Mouse (Mus musculus) urinary bladder, postnatal 10 days (tissue): ENCODE data around the gene Tmem106a.
"Not testable (repeated sequence)": the region's sequence is repeated elsewhere in the genome, so short reads cannot be mapped to it uniquely, and the experiment has no call there.

Source experiments
- DNase-seq: peaks from one replicate; pipeline ENCODE4 v3.0.0; 2022; ENCODE audit warnings: low spot score

Gene Tmem106a

DNA sequence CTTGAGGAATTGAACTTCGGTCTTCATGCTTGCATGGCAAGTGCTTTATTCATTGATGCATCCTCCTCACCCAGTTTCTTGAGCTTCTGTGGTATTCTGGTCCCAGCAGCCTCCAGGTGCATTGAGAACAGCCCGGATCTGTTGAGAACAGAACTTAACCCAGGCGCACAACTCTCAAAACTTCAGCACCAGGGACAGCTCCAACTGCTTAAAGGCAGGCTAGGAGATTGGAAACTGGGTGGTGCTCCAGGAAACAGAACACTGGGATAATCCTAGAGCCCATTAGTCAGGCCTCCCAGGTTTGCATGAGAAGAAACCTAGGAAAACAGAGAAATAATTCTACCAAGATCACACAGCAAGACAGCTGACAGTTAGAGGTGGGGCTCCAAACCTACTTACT lies 20.4 kb downstream of the Tmem106a start:
- no peak for DNase-seq

DNA sequence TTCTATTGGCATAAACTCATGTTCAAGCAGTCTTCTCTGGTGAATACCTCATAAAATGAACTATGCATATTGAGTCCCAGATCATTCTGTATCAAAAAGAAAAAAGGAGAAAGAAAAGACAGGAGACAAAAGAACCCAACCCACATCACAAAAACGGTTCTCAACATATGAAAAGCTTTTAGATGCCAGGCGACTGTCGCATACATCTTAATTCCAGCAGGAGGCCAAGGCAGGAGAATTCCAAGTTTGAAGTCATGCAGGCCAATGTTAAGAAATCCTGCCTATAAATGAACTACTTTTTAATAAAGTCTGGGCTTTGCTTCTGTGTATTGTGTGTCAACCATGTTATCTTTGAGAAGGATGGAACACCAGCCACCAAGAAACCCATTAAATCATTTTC lies 22.1 kb downstream of the Tmem106a start:
- DNase-seq: no peak

DNA sequence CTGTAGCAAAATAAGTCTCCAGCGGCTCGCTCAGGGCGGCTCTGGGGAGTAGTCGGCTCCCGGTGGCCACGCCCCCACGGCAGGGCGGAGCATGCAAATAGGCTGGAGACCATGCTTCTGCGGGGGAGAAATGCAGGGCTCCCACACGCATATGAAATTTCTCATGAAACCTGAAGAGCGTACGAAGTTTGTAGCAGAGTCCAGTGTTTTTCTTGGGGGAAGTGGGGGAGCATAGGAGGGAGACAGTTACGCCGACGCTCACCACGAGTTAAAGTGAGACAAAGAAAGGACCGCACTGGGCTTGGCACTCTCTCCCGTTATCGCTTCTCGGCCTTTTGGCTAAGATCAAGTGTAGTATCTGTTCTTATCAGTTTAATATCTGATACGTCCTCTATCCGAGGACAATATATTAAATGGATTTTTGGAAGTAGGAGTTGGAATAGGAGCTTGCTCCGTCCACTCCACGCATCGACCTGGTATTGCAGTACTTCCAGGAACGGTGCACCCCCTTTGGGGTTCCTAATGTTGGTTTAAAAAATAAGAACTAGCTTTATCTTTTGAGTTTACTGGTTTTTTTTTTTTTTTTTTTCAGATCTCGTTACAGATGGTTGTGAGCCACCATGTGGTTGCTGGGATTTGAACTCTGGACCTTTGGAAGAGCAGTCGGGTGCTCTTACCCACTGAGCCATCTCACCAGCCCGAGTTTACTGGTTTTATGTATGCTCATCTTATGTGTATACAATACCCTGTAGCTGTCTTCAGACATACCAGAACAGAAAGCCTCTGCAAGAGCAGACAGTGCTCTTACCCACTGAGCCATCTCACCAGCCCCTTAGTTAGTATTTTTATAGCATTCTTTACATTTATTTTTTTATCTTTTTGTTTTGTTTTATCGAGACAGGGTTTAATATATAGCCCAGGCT lies 22.8 kb downstream of the Tmem106a start:
- not testable (repeated sequence) for DNase-seq

DNA sequence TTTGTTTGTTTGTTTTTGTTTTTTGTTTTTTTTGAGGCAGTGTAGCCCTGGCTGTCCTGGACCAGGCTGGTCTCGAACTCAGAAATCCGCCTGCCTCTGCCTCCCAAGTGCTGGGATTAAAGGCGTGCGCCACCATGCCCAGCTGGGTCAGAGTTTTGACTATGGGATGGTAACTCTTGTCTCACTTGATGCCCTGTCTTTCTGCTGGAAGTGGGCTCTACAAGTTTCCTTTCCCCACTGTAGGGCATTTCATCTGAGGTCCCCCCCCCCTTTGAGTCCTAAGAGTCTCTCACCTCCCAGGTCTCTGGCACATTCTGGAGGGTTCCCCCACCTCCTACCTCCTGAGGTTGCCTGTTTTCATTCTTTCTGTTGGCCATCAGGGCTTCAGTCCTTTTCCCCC lies 25.1 kb downstream of the Tmem106a start:
- not testable (repeated sequence) for DNase-seq

DNA sequence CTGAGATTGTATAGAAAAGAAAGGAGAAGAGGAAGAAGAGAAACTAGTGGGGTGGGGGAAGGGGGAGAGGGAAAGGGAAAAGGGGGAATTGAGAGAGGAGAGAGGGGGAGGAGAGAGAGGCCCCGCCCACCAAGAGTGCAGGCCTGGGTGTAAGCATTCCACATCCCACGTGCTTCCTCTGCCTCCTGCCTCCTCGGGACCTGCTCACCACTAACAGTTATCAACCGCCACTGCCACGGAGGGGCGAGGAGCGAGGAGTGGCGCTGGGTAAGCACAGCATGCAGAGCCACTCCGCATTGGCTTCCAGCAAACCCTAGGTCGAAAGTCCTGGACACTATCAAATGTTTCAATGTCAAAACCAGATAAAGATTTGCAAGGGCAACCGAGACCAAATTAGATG lies 28.4 kb downstream of the Tmem106a start:
- DNase-seq: no peak

GRCm38 (mm10) chr11:101613596-101613995 lies 31.6 kb downstream of the Tmem106a start:
- DNase-seq: no peak

DNA sequence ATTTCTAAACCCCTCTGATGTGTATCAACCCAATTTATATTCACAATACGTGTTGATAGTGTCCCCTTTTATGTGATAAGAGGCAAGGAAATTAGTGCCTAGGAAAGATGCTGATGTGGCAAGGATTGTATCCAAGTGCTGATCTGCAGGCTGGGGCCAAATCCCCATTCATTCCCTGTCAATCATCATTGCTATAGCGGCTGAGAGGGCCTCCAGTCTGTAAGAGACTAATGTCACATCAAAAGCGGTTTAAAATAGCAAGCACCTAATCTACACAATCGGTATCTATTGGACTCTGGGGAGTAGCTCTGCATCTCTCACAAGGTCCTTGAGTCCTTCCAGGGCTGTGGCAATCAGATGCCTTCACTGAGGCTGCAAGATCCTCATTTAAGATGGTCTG lies 32.1 kb downstream of the Tmem106a start:
- no peak for DNase-seq

- no peak for DNase-seq
Observed at GRCm38 (mm10) chr11:101615380-101615779, 33.3 kb downstream of the Tmem106a start.

DNA sequence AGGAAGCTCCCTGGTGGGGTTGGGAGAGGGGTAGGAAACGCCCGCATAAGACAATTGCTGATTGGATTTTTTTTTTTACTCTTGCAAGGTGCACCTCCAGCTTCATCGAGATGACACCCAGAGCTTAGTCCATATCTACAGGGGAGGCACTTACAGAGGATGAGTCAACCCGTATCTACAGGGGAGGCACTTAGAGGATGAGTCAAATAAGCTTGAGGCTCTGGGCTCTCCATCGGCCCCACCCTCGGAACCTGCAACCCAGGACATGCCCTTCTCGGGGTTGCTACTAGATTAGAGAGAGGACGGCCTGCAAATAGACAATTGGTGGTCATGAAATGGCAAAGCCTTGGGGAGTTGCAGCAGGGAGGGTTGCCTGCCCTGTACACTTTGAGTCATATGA lies 34.1 kb downstream of the Tmem106a start:
- no peak for DNase-seq

DNA sequence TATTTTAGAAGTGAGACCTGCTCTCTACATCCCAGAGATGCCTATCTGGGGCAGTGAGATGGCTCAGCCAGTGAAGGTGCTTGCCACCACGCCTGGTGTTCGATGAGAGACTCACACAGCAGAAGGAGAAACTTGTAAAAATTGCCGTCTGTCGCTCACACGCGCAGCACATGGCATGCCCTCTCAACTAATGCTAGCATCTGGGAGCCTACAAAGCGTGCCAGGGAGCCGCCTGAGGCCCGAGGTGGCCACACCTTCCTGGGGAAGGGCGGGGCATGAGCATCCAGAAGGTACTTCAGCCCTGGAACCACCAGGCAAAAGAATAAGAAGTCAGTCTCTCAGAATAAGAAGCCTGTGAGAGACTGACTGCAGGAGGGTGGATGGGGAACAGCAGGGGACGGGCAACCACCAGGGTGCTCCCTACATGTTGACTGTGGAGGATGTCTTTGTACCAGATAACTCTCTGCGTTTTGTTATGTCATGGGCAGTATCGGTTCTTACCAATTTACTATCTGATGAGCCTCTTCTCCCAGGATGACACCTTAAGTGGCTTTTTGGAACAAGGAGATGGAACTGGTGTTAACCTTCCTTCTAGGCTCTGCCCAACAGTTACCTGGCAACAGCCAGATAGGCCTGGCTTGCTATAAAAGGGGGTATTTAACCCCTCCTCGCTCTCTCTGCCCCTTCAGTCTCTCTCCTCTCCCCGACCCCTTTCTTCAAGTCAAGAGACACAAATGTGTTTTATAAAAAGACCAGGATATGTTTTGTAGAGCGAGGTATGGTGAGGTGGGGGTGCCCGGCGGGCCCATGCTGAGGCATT lies 35.1 kb downstream of the Tmem106a start:
- no peak for DNase-seq

DNA sequence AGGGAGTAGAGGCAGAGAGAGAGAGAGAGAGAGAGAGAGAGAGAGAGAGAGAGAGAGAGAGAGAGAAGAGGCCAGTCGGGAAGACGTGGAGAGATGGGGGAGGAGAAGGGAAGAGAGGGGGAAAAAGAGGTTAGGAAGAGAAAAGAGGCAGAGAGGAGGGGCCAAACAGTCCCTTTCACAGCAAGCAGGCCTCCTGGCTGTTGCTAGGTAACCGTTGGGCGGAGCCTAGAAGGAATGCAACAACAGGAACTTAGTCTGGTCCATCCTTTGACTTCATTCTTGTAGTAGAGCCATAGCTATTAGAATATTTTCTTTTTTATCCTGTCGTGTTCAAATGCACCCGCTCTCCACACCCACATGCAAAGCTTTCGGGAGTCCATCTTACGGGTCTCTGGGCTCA lies 35.8 kb downstream of the Tmem106a start:
- no peak for DNase-seq

DNA sequence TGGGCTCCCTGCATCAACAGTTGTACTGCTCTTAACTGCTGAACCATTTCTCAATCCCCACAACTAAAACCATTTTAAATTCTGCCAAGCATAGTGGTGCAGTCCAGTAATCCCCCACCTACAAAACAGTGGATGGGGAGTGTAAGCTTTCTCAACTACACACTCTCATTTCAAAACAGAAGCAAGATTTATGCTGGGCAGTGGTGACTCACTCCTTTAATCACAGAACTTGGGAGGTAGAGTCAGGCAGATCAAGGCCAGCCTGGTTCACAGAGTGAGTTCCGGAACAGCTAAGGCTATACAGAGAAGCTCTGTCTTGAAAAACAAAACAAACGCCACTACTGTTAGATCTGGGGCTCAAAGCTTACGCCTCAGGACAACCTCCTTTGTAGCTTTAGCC lies 36.6 kb downstream of the Tmem106a start:
- no peak for DNase-seq

DNA sequence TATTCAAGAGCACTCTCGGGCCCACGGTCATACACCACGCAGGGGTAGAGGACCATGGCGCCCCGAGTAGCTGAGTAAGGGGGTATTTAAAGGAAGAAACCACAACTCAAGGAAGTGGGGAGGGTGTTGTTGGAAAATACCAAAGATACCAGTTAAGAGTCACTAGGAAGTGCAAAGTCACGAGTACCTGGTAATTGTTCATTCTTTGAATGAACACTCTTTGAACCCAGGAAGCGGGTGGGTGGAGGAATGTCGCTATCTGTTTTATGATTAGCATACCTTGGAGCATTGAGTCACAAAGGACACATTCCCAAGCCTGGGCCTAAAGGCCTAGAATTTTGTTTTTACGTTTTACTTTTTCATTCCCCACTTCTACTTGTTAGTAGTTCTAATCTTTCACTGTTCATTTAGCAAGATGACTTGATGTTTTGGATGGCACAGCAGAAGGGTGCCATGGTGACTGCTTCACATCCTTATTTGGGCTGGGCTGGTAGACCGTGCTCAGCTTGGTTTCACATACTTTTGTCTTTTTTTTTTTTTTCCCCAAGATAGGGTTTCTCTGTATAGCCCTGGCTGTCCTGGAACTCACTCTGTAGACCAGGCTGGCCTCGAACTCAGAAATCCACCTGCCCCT lies 38.1 kb downstream of the Tmem106a start:
- DNase-seq: not testable (repeated sequence)

DNA sequence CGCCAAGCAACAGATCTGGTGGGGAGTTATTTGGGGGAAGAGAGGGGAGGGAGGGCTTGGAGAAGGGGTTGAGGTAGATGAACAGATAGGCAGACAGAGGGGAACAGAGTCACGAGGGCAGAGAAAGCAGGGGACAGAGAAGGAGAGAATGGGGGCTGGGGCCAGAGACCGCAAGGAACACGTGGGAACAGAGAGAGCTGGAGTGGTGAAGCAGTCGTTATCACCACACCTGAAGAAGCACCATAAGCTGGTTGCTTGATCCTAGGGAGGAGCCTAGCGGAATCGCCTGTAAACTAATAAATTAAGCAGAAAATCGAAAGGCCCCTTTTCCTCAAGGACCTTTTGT lies 44.6 kb downstream of the Tmem106a start:
- no peak for DNase-seq

- DNase-seq: peak; percentile 34
Observed at GRCm38 (mm10) chr11:101626995-101627856, 45.2 kb downstream of the Tmem106a start, which contains the start of gene Rdm1. Rdm1 (plus strand) TSS chr11:101627195.

DNA sequence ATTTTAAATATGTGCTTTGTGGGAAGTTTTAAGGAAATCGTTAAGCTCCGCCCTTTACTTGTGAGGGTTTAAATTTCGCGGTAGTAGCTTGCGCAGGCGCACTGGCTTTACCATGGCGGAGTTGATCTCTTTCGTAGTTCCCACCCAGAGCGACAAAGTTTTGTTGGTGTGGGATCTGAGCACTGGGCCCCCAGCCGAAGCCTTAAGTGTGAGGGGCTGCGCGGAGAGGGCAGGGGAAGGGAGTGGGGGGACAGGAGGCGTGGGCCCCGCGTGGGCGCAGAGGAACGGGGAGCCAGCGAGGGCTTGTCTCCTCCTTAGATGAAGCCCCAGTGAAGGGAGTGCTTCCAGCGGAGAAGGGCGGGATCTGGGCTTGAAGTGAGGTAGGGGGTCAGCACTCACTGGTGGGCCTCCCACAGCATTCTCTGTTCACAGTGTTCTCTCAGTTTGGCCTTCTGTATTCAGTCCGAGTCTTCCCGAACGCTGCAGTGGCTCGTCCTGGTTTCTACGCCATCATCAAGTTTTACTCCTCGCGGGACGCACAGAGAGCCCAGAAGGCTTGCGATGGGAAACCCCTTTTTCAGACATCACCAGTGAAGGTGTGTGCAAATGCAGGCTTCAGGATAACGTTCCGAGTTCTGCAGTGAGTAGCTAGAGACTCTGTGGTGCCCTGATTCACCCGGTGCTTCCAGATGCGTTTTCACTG lies 46.0 kb downstream of the Tmem106a start:
- peak; percentile 70 for DNase-seq

- not testable (repeated sequence) for DNase-seq
Observed at GRCm38 (mm10) chr11:101628733-101629417, 46.8 kb downstream of the Tmem106a start.

DNA sequence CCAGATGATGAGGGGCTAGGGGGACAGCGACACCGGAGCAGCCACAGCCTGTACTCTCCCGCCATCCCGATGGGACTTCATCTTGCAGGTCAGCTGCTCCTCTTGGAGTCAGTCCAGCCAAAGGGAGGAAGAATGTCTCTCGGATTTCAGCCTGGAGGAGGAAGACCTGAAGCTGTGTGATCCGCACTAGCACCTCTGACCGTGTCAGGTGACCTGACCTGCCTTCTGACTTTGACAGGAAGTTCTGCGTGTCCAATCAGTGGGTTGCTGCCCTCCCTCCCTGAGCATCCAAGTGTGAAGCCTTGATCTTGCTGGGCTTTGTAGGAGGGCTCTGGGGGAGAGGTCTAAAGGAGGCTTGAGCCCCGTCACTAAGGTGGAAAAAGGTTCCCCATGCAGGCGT lies 53.6 kb downstream of the Tmem106a start:
- DNase-seq: no peak

- DNase-seq: no peak
Observed at GRCm38 (mm10) chr11:101639761-101640160, 57.7 kb downstream of the Tmem106a start.
